Mouse (Mus musculus) stomach, postnatal 0 days (tissue): Measurements from ENCODE around the gene Gucy2f.
A peak's percentile ranks its signal among the peaks of the same experiment; 100 is the strongest.

ENCODE experiments used
- CTCF ChIP-seq: IDR thresholded peaks from 2 replicates; pipeline ENCODE4 v1.5.1; 2016; ENCODE audit warnings: antibody characterized with exemption, low read depth, mild to moderate bottlenecking, moderate library complexity
- EP300 ChIP-seq: optimal IDR thresholded peaks from 2 replicates; pipeline ENCODE3; 2016; ENCODE audit warnings: antibody characterized with exemption

- TF ChIP-seq CTCF: peak; percentile 77
- no peak for TF ChIP-seq EP300
These were observed 99.8 kb downstream of the Gucy2f start for GRCm38 (mm10) chrX:142096904-142097303.
